Mouse (Mus musculus): ENCODE measurements around the gene Fga. TPM values are rescaled to one million over a fixed set of nuclear protein-coding genes. Genes with fewer than 3 reads are reported as not detected.
A peak's percentile ranks its signal among the peaks of the same experiment; 100 is the strongest.

Gene Fga
- polyA plus RNA-seq, 1 experiment from 2014 or later = not detected

DNA sequence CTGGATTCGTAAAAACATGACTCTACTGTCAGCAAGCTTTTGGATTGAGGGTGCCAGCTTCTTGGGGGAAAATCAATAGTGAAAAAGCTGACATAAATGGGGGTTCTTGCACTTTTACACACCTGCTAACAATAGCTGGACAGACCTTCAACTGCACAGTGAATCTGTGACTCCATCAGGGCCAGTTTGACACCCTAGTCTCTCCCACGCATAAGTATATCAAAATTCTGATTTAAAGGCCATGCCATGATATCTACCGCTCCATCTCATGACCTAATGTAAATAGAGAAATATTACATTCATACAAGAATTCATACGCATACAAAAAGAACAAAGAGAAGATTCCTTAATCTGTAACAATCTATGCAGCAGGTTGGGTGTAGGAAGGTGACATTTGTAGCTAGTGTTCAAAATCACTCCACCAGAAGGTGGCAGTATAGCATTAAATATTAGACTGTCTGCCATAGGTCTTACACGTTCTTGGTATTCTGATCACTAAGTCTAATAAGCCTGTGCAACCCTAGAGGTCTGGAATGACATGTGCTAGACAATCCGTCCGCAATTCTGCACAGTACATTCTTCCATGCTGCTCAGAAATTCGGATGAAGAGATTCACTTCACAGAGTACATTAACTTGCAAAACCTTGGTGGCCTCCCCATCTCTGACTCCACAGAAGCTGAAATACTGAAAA lies 27.0 kb upstream of the Fga start:
- H3K27me3 ChIP-seq (ENCODE audit: control insufficient read depth, insufficient read depth, low read length) = 0 out of 2 replicates have a peak, but pooled peaks cover 2% of the 10 kb centered on the region
- H3K9ac ChIP-seq (ENCODE audit: low read length) = no peak overlapping the region
- no peaks in the 10 kb centered on the region for H3K36me3 ChIP-seq (ENCODE audit: control insufficient read depth, insufficient read depth, low read length)
- 35% methylated on average over 8 of the region's 8 CpGs for WGBS
- no peaks in the 10 kb centered on the region for H3K9me3 ChIP-seq (ENCODE audit: control insufficient read depth, low read length)
- ATAC-seq (ENCODE audit: insufficient number of reproducible peaks, low FRiP score, low TSS enrichment, low read depth) = peak; percentile 71
- no peak overlapping the region for H3K27ac ChIP-seq (replicated peaks; ENCODE audit: low read depth, low read length)
- no peak overlapping the region for H3K4me3 ChIP-seq (ENCODE audit: low read depth, low read length)
- no peak overlapping the region for H3K4me2 ChIP-seq (ENCODE audit: low read depth, severe bottlenecking)
- DNase-seq (ENCODE audit: low spot score) = peak; percentile 32
- H3K4me1 ChIP-seq (ENCODE audit: control insufficient read depth, insufficient read depth, low read length) = 0 out of 2 replicates have a peak, but pooled peaks cover 4% of the 10 kb centered on the region

- no peak overlapping the region for H3K27ac ChIP-seq (replicated peaks; ENCODE audit: low read depth, low read length)
- no peak overlapping the region for H3K4me2 ChIP-seq (ENCODE audit: low read depth, severe bottlenecking)
- no peak for ATAC-seq (ENCODE audit: insufficient number of reproducible peaks, low FRiP score, low TSS enrichment, low read depth)
- H3K9me3 ChIP-seq (ENCODE audit: control insufficient read depth, low read length) = no peaks in the 10 kb centered on the region
- H3K9ac ChIP-seq (ENCODE audit: low read length) = no peak overlapping the region
- DNase-seq (ENCODE audit: low spot score) = no peak
- H3K4me3 ChIP-seq (ENCODE audit: low read depth, low read length) = no peak overlapping the region
- H3K36me3 ChIP-seq (ENCODE audit: control insufficient read depth, insufficient read depth, low read length) = no peaks in the 10 kb centered on the region
- H3K27me3 ChIP-seq (ENCODE audit: control insufficient read depth, insufficient read depth, low read length) = 0 out of 2 replicates have a peak, but pooled peaks cover 2% of the 10 kb centered on the region
- 78% methylated on average over 9 of the region's 9 CpGs for WGBS
- H3K4me1 ChIP-seq (ENCODE audit: control insufficient read depth, insufficient read depth, low read length) = 0 out of 2 replicates have a peak, but pooled peaks cover 3% of the 10 kb centered on the region
Observed at GRCm38 (mm10) chr3:82999995-83000394, 25.9 kb upstream of the Fga start.

DNA sequence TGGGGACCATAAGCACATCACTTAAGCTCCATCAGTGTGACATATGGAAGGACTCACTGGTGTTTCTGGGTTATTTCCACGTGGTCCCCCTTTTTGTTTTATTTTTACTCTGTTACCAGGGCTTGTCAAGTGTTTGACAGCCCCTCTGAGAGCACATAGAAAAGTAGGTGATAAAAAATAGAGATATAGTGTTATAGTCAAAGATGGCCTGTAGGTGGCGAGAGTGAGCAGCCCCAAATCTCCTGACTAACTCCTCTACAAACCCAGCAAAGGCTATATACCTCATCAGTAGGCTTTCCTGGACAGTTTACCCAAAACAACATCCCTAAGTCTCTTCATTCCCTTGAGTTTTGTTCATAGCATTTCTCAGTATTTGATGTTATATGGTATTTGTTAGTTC lies 23.7 kb upstream of the Fga start:
- Histone ChIP-seq H3K4me3 (ENCODE audit: low read depth, low read length) (no peak overlapping the region), H3K4me2 (ENCODE audit: low read depth, severe bottlenecking) (no peak overlapping the region), H3K4me1 (ENCODE audit: control insufficient read depth, insufficient read depth, low read length) (no peaks in the 10 kb centered on the region), H3K36me3 (ENCODE audit: control insufficient read depth, insufficient read depth, low read length) (no peaks in the 10 kb centered on the region), H3K9me3 (ENCODE audit: control insufficient read depth, low read length) (no peaks in the 10 kb centered on the region), H3K27me3 (ENCODE audit: control insufficient read depth, insufficient read depth, low read length) (no peaks in the 10 kb centered on the region), H3K27ac (replicated peaks; ENCODE audit: low read depth, low read length) (no peak overlapping the region), H3K9ac (ENCODE audit: low read length) (no peak overlapping the region)
- ATAC-seq (ENCODE audit: insufficient number of reproducible peaks, low FRiP score, low TSS enrichment, low read depth) (no peak), DNase-seq (ENCODE audit: low spot score) (peak; percentile 62)
- 0% methylated on average over 2 of the region's 2 CpGs for WGBS

DNA sequence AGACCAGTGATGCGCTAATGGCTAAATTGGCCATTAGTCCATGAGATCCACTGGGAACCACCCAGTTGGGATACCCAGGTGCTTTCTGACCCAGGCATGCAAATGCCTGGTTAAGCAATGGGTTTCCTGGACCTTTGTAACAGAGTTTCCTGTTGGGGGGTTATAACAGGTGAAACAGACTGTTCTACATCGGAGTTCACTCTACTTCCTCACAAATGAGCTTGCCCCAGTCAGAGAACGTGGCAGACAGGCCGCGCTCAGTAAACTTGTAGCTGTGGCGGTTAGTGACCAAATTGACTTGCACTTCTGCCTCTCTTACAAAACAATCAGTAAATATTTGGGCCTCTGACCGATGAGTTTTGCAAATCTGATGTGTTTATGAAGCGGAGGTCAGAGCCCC lies 22.8 kb upstream of the Fga start:
- Histone ChIP-seq H3K27me3 (ENCODE audit: control insufficient read depth, insufficient read depth, low read length) (no peaks in the 10 kb centered on the region), H3K4me2 (ENCODE audit: low read depth, severe bottlenecking) (no peak overlapping the region), H3K4me1 (ENCODE audit: control insufficient read depth, insufficient read depth, low read length) (no peaks in the 10 kb centered on the region), H3K27ac (replicated peaks; ENCODE audit: low read depth, low read length) (no peak overlapping the region), H3K9me3 (ENCODE audit: control insufficient read depth, low read length) (no peaks in the 10 kb centered on the region), H3K9ac (ENCODE audit: low read length) (no peak overlapping the region), H3K4me3 (ENCODE audit: low read depth, low read length) (no peak overlapping the region), H3K36me3 (ENCODE audit: control insufficient read depth, insufficient read depth, low read length) (no peaks in the 10 kb centered on the region)
- DNase-seq (ENCODE audit: low spot score) (no peak), ATAC-seq (ENCODE audit: insufficient number of reproducible peaks, low FRiP score, low TSS enrichment, low read depth) (no peak)
- WGBS = 91% methylated on average over 8 of the region's 8 CpGs

- no peak for DNase-seq (ENCODE audit: low spot score)
- Histone ChIP-seq H3K9me3 (ENCODE audit: control insufficient read depth, low read length) (no peaks in the 10 kb centered on the region), H3K36me3 (ENCODE audit: control insufficient read depth, insufficient read depth, low read length) (no peaks in the 10 kb centered on the region), H3K4me2 (ENCODE audit: low read depth, severe bottlenecking) (no peak overlapping the region), H3K9ac (ENCODE audit: low read length) (no peak overlapping the region), H3K4me3 (ENCODE audit: low read depth, low read length) (no peak overlapping the region), H3K27ac (replicated peaks; ENCODE audit: low read depth, low read length) (no peak overlapping the region), H3K4me1 (ENCODE audit: control insufficient read depth, insufficient read depth, low read length) (no peaks in the 10 kb centered on the region), H3K27me3 (ENCODE audit: control insufficient read depth, insufficient read depth, low read length) (no peaks in the 10 kb centered on the region)
- ATAC-seq (ENCODE audit: insufficient number of reproducible peaks, low FRiP score, low TSS enrichment, low read depth) = no peak
- 91% methylated on average over 7 of the region's 7 CpGs for WGBS
Observed at GRCm38 (mm10) chr3:83004801-83005200, 21.1 kb upstream of the Fga start.

DNA sequence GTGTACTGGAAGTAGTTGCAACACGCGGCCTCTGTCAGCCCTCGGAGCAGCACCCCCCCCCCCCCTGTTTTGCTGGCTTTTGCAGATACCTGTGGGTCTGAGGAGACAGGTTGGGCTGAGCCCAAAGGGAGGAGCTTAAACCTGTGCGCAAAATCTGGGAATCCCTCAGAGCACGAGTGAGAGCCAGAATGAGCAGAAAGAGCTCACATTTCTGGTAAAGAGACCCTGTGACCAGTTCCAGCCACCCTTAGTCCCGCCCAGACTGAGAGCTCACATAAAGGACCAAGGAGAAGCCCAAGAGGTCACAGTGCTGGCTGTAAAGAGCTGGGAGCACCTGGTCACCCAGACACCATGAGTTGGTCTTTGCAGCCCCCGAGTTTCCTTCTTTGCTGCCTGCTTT lies 18.3 kb upstream of the Fga start, which contains the start of gene Fgg:
Gene Fgg (plus strand): TSS at position 168 of the 400 bp plus-strand sequence.
- Histone ChIP-seq H3K36me3 (ENCODE audit: control insufficient read depth, insufficient read depth, low read length) (no peaks in the 10 kb centered on the region), H3K4me3 (ENCODE audit: low read depth, low read length) (no peak within 1 kb of the TSS), H3K9ac (ENCODE audit: low read length) (no peak within 1 kb of the TSS), H3K27me3 (ENCODE audit: control insufficient read depth, insufficient read depth, low read length) (no peaks in the 10 kb centered on the region), H3K27ac (replicated peaks; ENCODE audit: low read depth, low read length) (no peak within 1 kb of the TSS), H3K9me3 (ENCODE audit: control insufficient read depth, low read length) (no peaks in the 10 kb centered on the region), H3K4me2 (ENCODE audit: low read depth, severe bottlenecking) (no peak within 1 kb of the TSS), H3K4me1 (ENCODE audit: control insufficient read depth, insufficient read depth, low read length) (no peaks in the 10 kb centered on the region)
- WGBS = 38% methylated on average over 7 of the region's 7 CpGs
- ATAC-seq (ENCODE audit: insufficient number of reproducible peaks, low FRiP score, low TSS enrichment, low read depth) (no peak), DNase-seq (ENCODE audit: low spot score) (no peak)

DNA sequence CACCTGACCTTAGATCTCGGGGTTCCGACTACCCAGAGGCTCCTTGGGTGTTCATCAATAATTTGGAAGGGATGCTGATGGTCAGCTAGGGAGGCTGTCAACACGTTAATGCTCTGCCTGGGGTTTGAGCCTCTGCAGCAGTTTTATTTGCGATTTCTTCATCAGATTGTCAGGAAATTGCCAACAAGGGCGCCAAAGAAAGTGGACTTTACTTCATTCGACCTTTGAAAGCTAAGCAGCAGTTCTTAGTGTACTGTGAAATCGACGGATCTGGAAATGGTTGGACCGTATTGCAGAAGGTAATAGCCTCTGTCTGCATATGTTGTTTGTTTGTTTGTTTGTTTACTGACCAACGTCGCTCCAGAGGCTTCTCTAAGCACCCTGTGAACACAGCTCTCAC lies 15.6 kb upstream of the Fga start:
- H3K4me1 ChIP-seq (ENCODE audit: control insufficient read depth, insufficient read depth, low read length) = no peaks in the 10 kb centered on the region
- H3K27ac ChIP-seq (replicated peaks; ENCODE audit: low read depth, low read length) = no peak overlapping the region
- H3K36me3 ChIP-seq (ENCODE audit: control insufficient read depth, insufficient read depth, low read length) = no peaks in the 10 kb centered on the region
- no peak overlapping the region for H3K4me2 ChIP-seq (ENCODE audit: low read depth, severe bottlenecking)
- DNase-seq (ENCODE audit: low spot score) = no peak
- no peak overlapping the region for H3K4me3 ChIP-seq (ENCODE audit: low read depth, low read length)
- H3K27me3 ChIP-seq (ENCODE audit: control insufficient read depth, insufficient read depth, low read length) = no peaks in the 10 kb centered on the region
- no peak overlapping the region for H3K9ac ChIP-seq (ENCODE audit: low read length)
- ATAC-seq (ENCODE audit: insufficient number of reproducible peaks, low FRiP score, low TSS enrichment, low read depth) = no peak
- WGBS = 76% methylated on average over 11 of the region's 11 CpGs
- H3K9me3 ChIP-seq (ENCODE audit: control insufficient read depth, low read length) = no peaks in the 10 kb centered on the region

DNA sequence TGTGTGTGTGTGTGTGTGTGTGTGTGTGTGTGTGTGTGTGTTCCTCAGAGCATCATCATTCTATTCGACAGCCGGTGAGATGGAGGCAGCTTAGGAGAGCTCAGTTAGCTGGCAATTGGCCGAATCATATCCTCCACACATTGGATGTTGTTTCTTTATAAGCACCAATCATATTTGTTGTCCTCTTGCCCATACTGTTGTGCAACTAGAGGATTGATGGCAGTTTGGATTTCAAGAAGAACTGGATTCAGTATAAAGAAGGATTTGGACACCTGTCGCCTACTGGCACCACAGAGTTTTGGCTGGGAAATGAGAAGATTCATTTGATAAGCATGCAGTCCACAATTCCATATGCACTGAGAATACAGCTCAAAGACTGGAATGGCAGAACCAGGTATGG lies 14.7 kb upstream of the Fga start:
- Histone ChIP-seq H3K9me3 (ENCODE audit: control insufficient read depth, low read length) (no peaks in the 10 kb centered on the region), H3K27ac (replicated peaks; ENCODE audit: low read depth, low read length) (no peak overlapping the region), H3K36me3 (ENCODE audit: control insufficient read depth, insufficient read depth, low read length) (no peaks in the 10 kb centered on the region), H3K27me3 (ENCODE audit: control insufficient read depth, insufficient read depth, low read length) (no peaks in the 10 kb centered on the region), H3K9ac (ENCODE audit: low read length) (no peak overlapping the region), H3K4me2 (ENCODE audit: low read depth, severe bottlenecking) (no peak overlapping the region), H3K4me1 (ENCODE audit: control insufficient read depth, insufficient read depth, low read length) (no peaks in the 10 kb centered on the region), H3K4me3 (ENCODE audit: low read depth, low read length) (no peak overlapping the region)
- ATAC-seq (ENCODE audit: insufficient number of reproducible peaks, low FRiP score, low TSS enrichment, low read depth) (no peak), DNase-seq (ENCODE audit: low spot score) (no peak)
- 92% methylated on average over 4 of the region's 4 CpGs for WGBS

DNA sequence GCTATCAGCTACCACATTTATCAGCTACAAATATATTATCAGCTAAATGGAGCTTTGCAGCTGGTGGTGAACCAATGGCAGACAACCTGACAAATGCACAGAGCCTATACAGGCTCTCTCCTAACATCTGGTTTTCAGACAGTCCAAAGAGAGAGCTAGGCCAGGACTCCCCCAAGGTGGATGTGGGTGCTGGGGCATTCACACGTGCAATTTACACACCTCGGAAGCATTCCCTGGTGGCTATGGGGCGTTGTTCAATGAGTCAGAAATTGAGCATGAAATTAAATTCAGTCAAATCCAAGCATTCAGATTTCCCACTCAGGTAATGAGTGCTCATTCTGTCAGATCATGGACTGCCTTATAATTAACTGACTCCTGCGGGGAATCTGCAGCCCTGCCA lies 14.3 kb upstream of the Fga start:
- ATAC-seq (ENCODE audit: insufficient number of reproducible peaks, low FRiP score, low TSS enrichment, low read depth) = no peak
- H3K4me3 ChIP-seq (ENCODE audit: low read depth, low read length) = no peak overlapping the region
- WGBS = 74% methylated on average over 4 of the region's 4 CpGs
- no peak overlapping the region for H3K27ac ChIP-seq (replicated peaks; ENCODE audit: low read depth, low read length)
- H3K4me1 ChIP-seq (ENCODE audit: control insufficient read depth, insufficient read depth, low read length) = no peaks in the 10 kb centered on the region
- H3K9ac ChIP-seq (ENCODE audit: low read length) = no peak overlapping the region
- no peaks in the 10 kb centered on the region for H3K9me3 ChIP-seq (ENCODE audit: control insufficient read depth, low read length)
- no peaks in the 10 kb centered on the region for H3K36me3 ChIP-seq (ENCODE audit: control insufficient read depth, insufficient read depth, low read length)
- DNase-seq (ENCODE audit: low spot score) = no peak
- H3K27me3 ChIP-seq (ENCODE audit: control insufficient read depth, insufficient read depth, low read length) = no peaks in the 10 kb centered on the region
- no peak overlapping the region for H3K4me2 ChIP-seq (ENCODE audit: low read depth, severe bottlenecking)

Measured in limb, embryonic 11.5 days (tissue).